Mouse (Mus musculus) midbrain, embryonic 11.5 days (tissue): ENCODE measurements around the gene Klhl29. TPM values are rescaled to one million over a fixed set of nuclear protein-coding genes. Genes with fewer than 3 reads are reported as not detected.

Experiments used
- ATAC-seq: fragments of 200-750 bp; cut with Nextera tagmentation; 2 replicates; pipeline ENCODE4 v1.8.0; 2017; ENCODE audit warnings: moderate TSS enrichment, moderate library complexity; ENCODE audit not compliant: low FRiP score
- DNase-seq: peaks from one replicate; pipeline ENCODE4 v3.0.0; 2015; ENCODE audit warnings: low spot score; ENCODE audit errors: missing footprints
- H3K27ac ChIP-seq: fragments of 300-500 bp; sonication (generic); 2 replicates; pipeline ENCODE4 v1.5.1; 2014; ENCODE audit warnings: low read depth, low read length
- H3K27me3 ChIP-seq: fragments of 300-500 bp; sonication (generic); 2 replicates; pipeline ENCODE4 v1.6.1; 2014; ENCODE audit warnings: mild to moderate bottlenecking, low read length, moderate library complexity, mixed read lengths; ENCODE audit not compliant: control insufficient read depth, insufficient read depth
- H3K36me3 ChIP-seq: fragments of 300-500 bp; sonication (generic); 2 replicates; pipeline ENCODE4 v1.6.1; 2014; ENCODE audit warnings: mild to moderate bottlenecking, low read length, moderate library complexity, mixed read lengths; ENCODE audit not compliant: control insufficient read depth, insufficient read depth
- H3K4me1 ChIP-seq: fragments of 300-500 bp; sonication (generic); 2 replicates; pipeline ENCODE4 v1.6.1; 2014; ENCODE audit warnings: low read length; ENCODE audit not compliant: control insufficient read depth, insufficient read depth
- H3K4me2 ChIP-seq: fragments of 300-500 bp; sonication (generic); 2 replicates; pipeline ENCODE4 v1.6.1; 2014; ENCODE audit warnings: mild to moderate bottlenecking, moderate library complexity
- H3K4me3 ChIP-seq: fragments of 300-500 bp; sonication (generic); 2 replicates; pipeline ENCODE4 v1.5.1; 2014; ENCODE audit warnings: low read depth, low read length
- H3K9ac ChIP-seq: fragments of 300-500 bp; sonication (generic); 2 replicates; pipeline ENCODE4 v1.6.1; 2014; ENCODE audit warnings: low read length
- H3K9me3 ChIP-seq: fragments of 300-500 bp; sonication (generic); 2 replicates; pipeline ENCODE4 v1.6.1; 2016; ENCODE audit warnings: low read length; ENCODE audit not compliant: control insufficient read depth
- whole genome bisulfite sequencing: fragments of 180-500 bp; shearing (Covaris S2); extraction: QIAGEN DNeasy Blood & Tissue Kit; methylation state at CpG from one replicate; pipeline ENCODE4 v1.1.7; 2014; 5-methylcytosine and 5-hydroxymethylcytosine counted together
- polyA plus RNA-seq: library from polyadenylated mRNA; unstranded; fragments of >200 nt; fragmentation: Nextera tagmentation; extraction: Ambion mirVana; gene quantifications from 2 replicates; pipeline ENCODE4 v1.2.1, GENCODE M21; 2014

Gene Klhl29
- polyA plus RNA-seq, 1 experiment from 2014 or later, result 2.0 TPM

DNA sequence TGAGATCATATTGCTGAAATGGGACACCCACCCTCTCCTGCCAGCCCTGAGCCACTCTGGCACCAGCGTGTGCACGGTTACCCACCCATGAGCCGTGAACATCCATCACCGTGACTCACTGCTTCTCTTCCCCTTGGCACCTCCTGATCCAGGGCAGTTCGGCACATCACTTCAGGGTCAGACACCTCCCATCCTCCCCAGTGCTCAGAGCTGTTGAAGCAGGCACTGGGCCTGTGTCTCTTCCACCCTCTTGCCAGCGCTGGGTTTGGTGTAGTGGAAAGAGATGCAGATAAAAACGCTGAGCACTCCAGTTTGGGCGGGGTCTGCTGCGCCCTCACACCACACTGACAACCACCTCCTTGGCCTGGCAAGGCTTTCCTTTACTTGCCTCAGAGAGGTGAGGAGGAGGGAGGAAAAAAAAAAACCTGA, 129.3 kb downstream of the Klhl29 start:
- Histone ChIP-seq H3K4me2 (no peak overlapping the region), H3K9ac (no peak overlapping the region), H3K9me3 (no peaks in the 10 kb centered on the region), H3K36me3 (no peaks in the 10 kb centered on the region), H3K4me3 (no peak overlapping the region), H3K4me1 (no peaks in the 10 kb centered on the region), H3K27ac (no peak overlapping the region), H3K27me3 (no peaks in the 10 kb centered on the region)
- no peak for ATAC-seq
- DNase-seq, result no peak
- 90% methylated on average over 9 of the region's 9 CpGs for WGBS

DNA sequence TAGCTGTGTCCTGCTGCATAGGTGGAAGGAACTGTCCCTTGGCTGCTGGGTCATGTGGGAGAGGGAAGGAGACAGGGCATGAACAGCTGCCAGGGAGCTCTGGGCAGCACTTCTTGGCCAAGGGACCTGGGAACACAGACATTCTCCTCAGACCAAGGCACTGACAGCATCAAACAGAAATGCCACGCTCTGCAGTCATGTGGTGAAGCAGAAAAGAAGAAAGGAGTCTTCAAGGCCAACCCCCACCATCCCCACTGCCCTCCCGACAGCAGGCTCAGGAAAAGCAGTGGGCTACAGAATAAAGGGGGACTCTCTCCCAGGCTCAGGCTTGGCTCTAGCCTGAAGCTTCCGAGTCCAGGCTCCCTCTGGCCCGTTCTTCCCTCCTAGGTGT, 130.3 kb downstream of the Klhl29 start:
- Histone ChIP-seq H3K4me3 (no peak overlapping the region), H3K4me2 (no peak overlapping the region), H3K9ac (no peak overlapping the region), H3K27ac (no peak overlapping the region), H3K27me3 (no peaks in the 10 kb centered on the region), H3K9me3 (no peaks in the 10 kb centered on the region), H3K4me1 (no peaks in the 10 kb centered on the region), H3K36me3 (no peaks in the 10 kb centered on the region)
- WGBS, result 64% methylated on average over 4 of the region's 4 CpGs
- no peak for ATAC-seq
- no peak for DNase-seq

GRCm38 (mm10) chr12:5244431-5245206, 130.9 kb downstream of the Klhl29 start:
- no peak for DNase-seq
- WGBS, result 91% methylated on average over 10 of the region's 10 CpGs

GRCm38 (mm10) chr12:5243867-5244266, 131.6 kb downstream of the Klhl29 start:
- no peaks in the 10 kb centered on the region for H3K36me3 ChIP-seq
- ATAC-seq, result no peak

More at GRCm38 (mm10) chr12:5244431-5245206, 130.9 kb downstream of the Klhl29 start:
- Histone ChIP-seq H3K36me3 (no peaks in the 10 kb centered on the region), H3K4me2 (no peak overlapping the region), H3K4me3 (no peak overlapping the region), H3K9ac (no peak overlapping the region), H3K9me3 (no peaks in the 10 kb centered on the region), H3K27me3 (no peaks in the 10 kb centered on the region), H3K4me1 (no peaks in the 10 kb centered on the region), H3K27ac (no peak overlapping the region)
- no peak for ATAC-seq

GRCm38 (mm10) chr12:5243449-5243848, 132.0 kb downstream of the Klhl29 start:
- H3K27me3 ChIP-seq, result no peaks in the 10 kb centered on the region
- H3K36me3 ChIP-seq, result no peaks in the 10 kb centered on the region
- DNase-seq (no peak), ATAC-seq (no peak)
- no peak overlapping the region for H3K27ac ChIP-seq
- H3K9me3 ChIP-seq, result no peaks in the 10 kb centered on the region
- 82% methylated on average over 4 of the region's 4 CpGs for WGBS
- no peak overlapping the region for H3K4me3 ChIP-seq
- no peaks in the 10 kb centered on the region for H3K4me1 ChIP-seq
- H3K4me2 ChIP-seq, result no peak overlapping the region
- H3K9ac ChIP-seq, result no peak overlapping the region

More at GRCm38 (mm10) chr12:5243867-5244266, 131.6 kb downstream of the Klhl29 start:
- no peak overlapping the region for H3K9ac ChIP-seq
- no peaks in the 10 kb centered on the region for H3K9me3 ChIP-seq
- no peak overlapping the region for H3K4me2 ChIP-seq
- DNase-seq, result no peak
- H3K4me1 ChIP-seq, result no peaks in the 10 kb centered on the region
- 85% methylated on average over 6 of the region's 6 CpGs for WGBS
- no peak overlapping the region for H3K4me3 ChIP-seq
- no peaks in the 10 kb centered on the region for H3K27me3 ChIP-seq
- no peak overlapping the region for H3K27ac ChIP-seq

- Histone ChIP-seq H3K4me1 (no peaks in the 10 kb centered on the region), H3K4me3 (no peak overlapping the region), H3K27ac (no peak overlapping the region), H3K4me2 (no peak overlapping the region), H3K27me3 (no peaks in the 10 kb centered on the region), H3K36me3 (no peaks in the 10 kb centered on the region), H3K9ac (no peak overlapping the region), H3K9me3 (no peaks in the 10 kb centered on the region)
- ATAC-seq (no peak), DNase-seq (no peak)
- WGBS, result 93% methylated on average over 8 of the region's 8 CpGs
Observed at GRCm38 (mm10) chr12:5242551-5243330, 132.7 kb downstream of the Klhl29 start.

DNA sequence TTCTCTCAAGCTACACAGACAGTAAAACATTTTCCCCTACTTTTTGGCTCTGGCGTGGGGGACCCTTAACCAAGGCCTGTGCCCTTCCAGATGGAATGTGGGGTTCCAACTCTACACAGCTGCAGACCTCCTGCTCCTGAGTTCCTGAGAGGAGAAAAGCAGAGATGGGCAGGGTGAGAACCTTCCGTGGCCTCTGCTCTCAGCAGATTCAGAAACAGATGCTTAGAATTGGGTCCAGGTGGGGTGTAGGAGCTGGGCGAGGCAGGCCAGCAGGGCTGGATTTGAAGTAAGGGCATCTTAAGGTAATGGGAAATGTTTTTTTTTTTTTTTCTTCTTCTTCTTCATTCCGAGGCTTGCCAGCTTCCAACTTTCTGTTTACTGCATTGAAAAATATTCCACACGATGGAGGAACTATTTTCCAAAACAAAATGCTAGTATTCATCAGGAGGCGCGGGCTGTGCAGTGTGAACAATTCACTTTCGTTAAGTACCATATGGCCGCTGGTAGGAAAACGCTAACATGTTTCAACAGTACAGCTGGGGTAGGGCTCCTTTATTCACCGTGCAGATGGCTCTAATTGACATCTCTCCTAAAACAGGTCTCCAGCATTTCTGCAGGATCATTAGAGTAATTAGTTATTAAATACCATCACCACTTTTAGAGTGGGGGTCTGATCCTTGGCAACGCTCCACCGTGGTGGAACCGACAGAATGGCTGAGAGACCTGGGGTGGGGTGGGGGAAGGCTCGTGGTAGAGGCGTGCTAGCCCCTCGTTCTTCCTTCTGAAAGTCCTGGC, 135.8 kb downstream of the Klhl29 start:
- Histone ChIP-seq H3K27ac (no peak overlapping the region), H3K27me3 (no peaks in the 10 kb centered on the region), H3K9me3 (no peaks in the 10 kb centered on the region), H3K9ac (no peak overlapping the region), H3K36me3 (no peaks in the 10 kb centered on the region), H3K4me3 (no peak overlapping the region), H3K4me1 (no peaks in the 10 kb centered on the region), H3K4me2 (no peak overlapping the region)
- ATAC-seq (no peak), DNase-seq (no peak)
- 83% methylated on average over 17 of the region's 17 CpGs for WGBS

DNA sequence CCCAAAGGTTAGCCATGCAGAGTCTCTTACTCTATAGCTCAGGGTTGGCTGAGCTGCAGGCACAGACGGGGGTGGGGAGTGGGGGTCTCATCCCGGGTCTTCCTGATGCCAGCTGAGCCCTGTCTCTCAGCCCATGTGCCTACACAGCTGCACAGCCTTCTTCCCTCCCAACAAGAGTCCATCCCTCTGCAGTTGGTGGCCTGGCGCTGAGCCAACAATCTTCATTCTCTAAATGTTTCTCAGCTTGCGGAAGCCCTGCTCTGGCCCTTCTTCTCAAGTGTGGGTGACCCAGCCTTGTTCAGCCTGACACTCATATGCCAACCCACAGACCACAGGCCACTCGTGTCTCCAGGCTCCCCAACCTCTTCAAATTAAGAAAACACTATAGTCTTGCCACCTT, 138.4 kb downstream of the Klhl29 start:
- H3K9me3 ChIP-seq, result no peaks in the 10 kb centered on the region
- no peaks in the 10 kb centered on the region for H3K36me3 ChIP-seq
- 68% methylated on average over 5 of the region's 5 CpGs for WGBS
- ATAC-seq (no peak), DNase-seq (no peak)
- no peak overlapping the region for H3K27ac ChIP-seq
- H3K27me3 ChIP-seq, result no peaks in the 10 kb centered on the region
- H3K9ac ChIP-seq, result no peak overlapping the region
- H3K4me3 ChIP-seq, result no peak overlapping the region
- H3K4me2 ChIP-seq, result no peak overlapping the region
- 0 out of 2 replicates have a peak, but pooled peaks cover 4% of the 10 kb centered on the region for H3K4me1 ChIP-seq
